Mouse (Mus musculus): ENCODE results near the gene Olfr1308.

Gene Olfr1308

GRCm38 (mm10) chr2:111964844-111965243 is at the start of gene Olfr1308:
TSS of gene Olfr1308 (minus strand) at chr2:111964944.
- no peak for TF ChIP-seq GATA4 (IDR thresholded peaks at IDR 0.05; ENCODE audit: insufficient replicate concordance, low read length)

DNA sequence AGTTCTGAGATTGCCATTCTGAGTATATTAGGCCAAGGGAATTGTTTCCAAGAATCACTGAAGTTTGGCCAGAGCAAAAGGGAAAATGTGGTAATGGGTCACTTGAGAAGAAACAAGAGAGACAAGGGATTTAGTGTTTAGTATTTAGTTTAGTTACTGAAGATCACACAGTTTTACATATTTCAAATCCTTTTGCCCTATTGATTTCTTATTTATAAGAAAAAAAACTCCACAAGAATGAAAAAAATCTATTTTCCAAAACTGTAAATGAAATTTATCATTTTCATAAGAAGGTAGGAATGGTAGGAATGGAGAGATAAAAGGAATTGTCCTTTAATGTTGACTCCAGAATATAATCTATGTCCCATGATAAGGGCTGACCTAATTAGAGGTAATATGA is 47.9 kb upstream of the Olfr1308 start, which contains the start of gene Olfr1310:
TSS of gene Olfr1310 (minus strand) at position 101 of the 400 bp plus-strand sequence.
- no peak for TF ChIP-seq GATA4 (IDR thresholded peaks at IDR 0.05; ENCODE audit: insufficient replicate concordance, low read length)

DNA sequence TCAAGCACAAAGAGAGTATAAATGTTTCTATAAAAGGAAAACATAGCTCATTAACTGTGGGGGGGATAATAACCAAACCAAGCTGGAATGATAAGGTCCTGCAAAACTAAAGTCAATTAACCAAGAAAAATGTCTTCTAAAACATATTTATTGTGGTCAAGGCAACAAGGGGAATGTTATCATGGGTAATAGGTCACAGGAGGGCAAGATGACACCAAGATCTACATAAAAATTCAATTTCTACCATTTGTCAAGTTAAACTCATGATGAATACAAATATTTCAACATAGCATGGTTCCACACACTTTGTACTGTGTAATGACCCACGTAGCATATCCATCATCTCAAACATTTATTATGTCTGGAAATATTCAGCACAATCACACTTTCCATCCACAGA is 25.4 kb upstream of the Olfr1308 start, which contains the start of gene Olfr1309:
TSS of gene Olfr1309 (minus strand) at position 101 of the 400 bp plus-strand sequence.
- no peak for TF ChIP-seq GATA4 (IDR thresholded peaks at IDR 0.05; ENCODE audit: insufficient replicate concordance, low read length)

DNA sequence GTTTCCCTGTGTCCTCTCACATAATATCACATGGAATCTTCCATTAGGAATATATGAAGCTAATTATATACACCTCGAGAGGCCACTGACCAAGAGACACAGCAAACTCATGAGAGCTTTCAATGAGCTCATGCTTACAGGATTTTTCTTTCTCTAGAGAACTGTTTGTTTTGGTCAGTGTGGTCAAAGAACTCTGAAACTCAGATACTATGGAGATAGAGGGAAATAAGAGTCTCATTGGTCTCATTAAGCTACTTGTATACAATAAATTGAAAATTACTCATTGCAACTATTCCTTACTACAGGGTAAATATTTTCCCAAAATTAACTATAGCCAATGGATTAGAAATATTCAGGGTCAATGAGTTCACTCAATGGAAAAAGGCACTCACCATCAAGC is 15.4 kb downstream of the Olfr1308 start, which contains the start of gene Olfr1307:
TSS of gene Olfr1307 (minus strand) at position 101 of the 400 bp plus-strand sequence.
- no peak for TF ChIP-seq GATA4 (IDR thresholded peaks at IDR 0.05; ENCODE audit: insufficient replicate concordance, low read length)

DNA sequence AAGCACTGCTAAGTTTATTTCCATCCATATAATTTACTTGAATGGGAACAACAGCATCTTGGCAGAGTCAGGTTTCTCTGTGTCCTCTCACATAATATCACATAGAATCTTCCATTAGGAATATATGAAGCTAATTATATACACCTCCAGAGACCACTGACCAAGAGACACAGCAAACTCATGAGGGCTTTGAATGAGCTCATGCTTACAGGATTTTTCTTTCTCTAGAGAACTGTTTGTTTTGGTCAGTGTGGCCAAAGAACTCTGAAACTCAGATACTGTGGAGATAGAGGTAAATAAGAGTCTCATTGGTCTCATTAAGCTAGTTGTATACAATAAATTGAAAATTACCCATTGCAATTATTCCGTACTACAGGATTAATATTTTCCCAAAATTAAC is 48.6 kb downstream of the Olfr1308 start, which contains the start of gene Olfr1306:
TSS of gene Olfr1306 (minus strand) at position 101 of the 400 bp plus-strand sequence.
- TF ChIP-seq GATA4 (IDR thresholded peaks at IDR 0.05; ENCODE audit: insufficient replicate concordance, low read length) = no peak
